Mouse (Mus musculus) thymus, adult 2 months (tissue): Measurements from ENCODE around the gene Otogl. TPM values are rescaled to one million over a fixed set of nuclear protein-coding genes. Genes with fewer than 3 reads are reported as not detected.

Experiments
- DNase-seq: peaks from one replicate; pipeline ENCODE4 v3.0.0; 2021
- H3K27ac ChIP-seq: fragments of 200-500 bp; 2 replicates; pipeline ENCODE4 v1.5.1; 2012; ENCODE audit warnings: low read length, control low read depth; ENCODE audit not compliant: control insufficient read depth, insufficient read depth
- H3K27me3 ChIP-seq: fragments of 200-500 bp; 2 replicates; pipeline ENCODE4 v1.6.1; 2012; ENCODE audit warnings: mild to moderate bottlenecking, low read length, moderate library complexity, mixed read lengths; ENCODE audit not compliant: control insufficient read depth, insufficient read depth
- H3K36me3 ChIP-seq: fragments of 200-500 bp; 2 replicates; pipeline ENCODE4 v1.6.1; 2012; ENCODE audit warnings: mild to moderate bottlenecking, low read length, moderate library complexity; ENCODE audit not compliant: control insufficient read depth, insufficient read depth
- H3K4me1 ChIP-seq: fragments of 200-500 bp; replicated peaks from 2 replicates; pipeline ENCODE4 v1.6.1; 2012; ENCODE audit warnings: low read length; ENCODE audit not compliant: control insufficient read depth, insufficient read depth
- H3K4me3 ChIP-seq: fragments of 200-500 bp; 2 replicates; pipeline ENCODE4 v1.5.1; 2012; ENCODE audit warnings: mild to moderate bottlenecking, low read length, control low read depth, moderate library complexity; ENCODE audit not compliant: control insufficient read depth, insufficient read depth
- CTCF ChIP-seq: fragments of 200-500 bp; IDR thresholded peaks from 2 replicates; pipeline ENCODE4 v1.5.1; 2012; ENCODE audit warnings: mild to moderate bottlenecking, control low read depth, low read length, moderate library complexity, borderline replicate concordance; ENCODE audit not compliant: control insufficient read depth, poor library complexity, insufficient read depth; ENCODE audit errors: extremely low read depth
- POLR2A ChIP-seq: fragments of 200-500 bp; IDR thresholded peaks from 2 replicates; pipeline ENCODE4 v1.6.1; 2012; ENCODE audit warnings: mild to moderate bottlenecking, low read length, control low read depth, moderate library complexity; ENCODE audit not compliant: control insufficient read depth, poor library complexity, insufficient read depth; ENCODE audit errors: extremely low read depth
- WGBS: fragments of 180-500 bp; shearing (Covaris S2); methylation state at CpG from one replicate; pipeline ENCODE4 v1.1.7; 2018; 5-methylcytosine and 5-hydroxymethylcytosine counted together
- polyA plus RNA-seq: library from polyadenylated mRNA; depleted of rRNA; stranded (reverse); fragments of >200 nt; gene quantifications from 2 replicates; pipeline ENCODE4 v1.2.3, GENCODE M21; 2012

The Otogl gene
- polyA plus RNA-seq, 1 experiment = 0.04 TPM

- Histone ChIP-seq H3K4me1 (no peaks in the 10 kb centered on the region), H3K4me3 (no peak overlapping the region), H3K36me3 (no peaks in the 10 kb centered on the region), H3K27ac (no peak overlapping the region), H3K27me3 (no peaks in the 10 kb centered on the region)
- no peak for DNase-seq
- WGBS = 79% methylated on average over 6 of the region's 6 CpGs
- TF ChIP-seq CTCF (no peak), POLR2A (no peak)
Measured at GRCm38 (mm10) chr10:107899946-107900345, 12.0 kb downstream of the Otogl start.

GRCm38 (mm10) chr10:107896158-107896557 lies 15.8 kb downstream of the Otogl start:
- H3K27ac ChIP-seq = no peak overlapping the region
- DNase-seq = no peak
- WGBS = 91% methylated on average over 4 of the region's 4 CpGs
- TF ChIP-seq CTCF = no peak
- no peak overlapping the region for H3K4me3 ChIP-seq
- H3K36me3 ChIP-seq = no peaks in the 10 kb centered on the region
- H3K27me3 ChIP-seq = no peaks in the 10 kb centered on the region
- H3K4me1 ChIP-seq = no peaks in the 10 kb centered on the region

DNA sequence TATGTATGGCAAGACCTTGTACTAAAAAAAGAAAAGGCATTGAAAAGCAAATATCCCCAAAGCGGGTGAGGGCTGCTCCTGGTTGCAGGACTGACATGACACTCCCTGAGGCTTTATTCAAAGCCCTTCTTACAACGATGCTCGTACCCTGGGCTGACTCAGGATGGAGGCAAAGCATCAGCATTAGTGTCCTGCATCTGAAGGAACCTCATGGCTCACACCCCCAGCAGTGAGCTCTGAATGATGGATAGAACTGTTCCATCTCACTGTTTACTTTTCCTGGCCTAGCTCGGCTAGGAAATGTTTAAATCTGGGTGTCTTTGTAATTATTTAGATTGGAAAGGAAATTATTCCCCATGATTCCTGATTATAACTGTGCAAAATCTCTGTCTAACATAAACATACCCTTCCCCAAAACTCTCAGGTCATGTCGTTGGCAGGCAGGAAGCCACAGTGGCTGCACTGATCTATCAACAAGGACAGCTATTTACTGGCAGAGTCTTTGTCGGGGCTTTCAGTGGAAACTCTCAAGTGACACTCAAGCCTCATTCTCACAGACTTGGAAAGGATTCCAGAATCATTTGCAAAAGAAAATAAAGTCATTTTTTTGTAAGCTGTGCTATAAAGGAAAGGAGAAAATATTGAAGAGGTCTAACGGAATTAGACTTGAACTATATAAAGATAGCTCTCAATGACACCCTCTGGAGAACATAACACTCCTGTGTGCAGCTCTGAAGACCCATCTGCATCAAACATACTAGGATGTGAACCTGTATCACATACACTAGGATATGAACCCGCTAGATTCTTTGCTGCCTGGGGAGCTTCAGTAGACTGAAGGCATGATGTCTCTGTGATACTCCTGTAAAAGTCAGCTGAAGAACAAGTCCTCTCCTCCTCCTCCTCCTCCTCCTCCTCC lies 17.0 kb downstream of the Otogl start:
- no peaks in the 10 kb centered on the region for H3K36me3 ChIP-seq
- no peak overlapping the region for H3K27ac ChIP-seq
- WGBS = 71% methylated on average over 8 of the region's 8 CpGs
- TF ChIP-seq POLR2A = no peak
- no peaks in the 10 kb centered on the region for H3K4me1 ChIP-seq
- no peak for DNase-seq
- H3K27me3 ChIP-seq = no peaks in the 10 kb centered on the region
- H3K4me3 ChIP-seq = no peak overlapping the region

DNA sequence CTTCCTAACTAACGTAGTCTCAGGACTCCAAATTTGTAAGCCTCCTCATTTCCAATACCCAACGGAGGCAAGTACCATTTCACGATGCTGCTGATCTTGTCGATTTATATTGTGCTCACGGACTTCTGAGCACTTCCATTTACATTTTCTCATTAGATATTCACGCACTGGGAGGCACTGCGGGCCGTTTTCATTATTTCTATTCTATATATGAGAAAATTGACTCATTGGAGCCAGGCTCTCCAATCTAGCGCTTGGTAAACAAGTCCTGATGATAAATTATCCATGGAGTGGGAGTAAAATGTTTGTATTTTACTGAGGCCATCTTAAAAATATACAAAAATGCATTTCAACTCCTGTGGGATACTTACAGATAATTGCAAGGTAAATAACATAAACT lies 21.5 kb downstream of the Otogl start:
- TF ChIP-seq CTCF (no peak), POLR2A (no peak)
- no peak for DNase-seq
- no peaks in the 10 kb centered on the region for H3K27me3 ChIP-seq
- no peak overlapping the region for H3K4me3 ChIP-seq
- H3K36me3 ChIP-seq = no peaks in the 10 kb centered on the region
- no peak overlapping the region for H3K27ac ChIP-seq
- H3K4me1 ChIP-seq = no peaks in the 10 kb centered on the region
- WGBS = 98% methylated on average over 9 of the region's 9 CpGs

DNA sequence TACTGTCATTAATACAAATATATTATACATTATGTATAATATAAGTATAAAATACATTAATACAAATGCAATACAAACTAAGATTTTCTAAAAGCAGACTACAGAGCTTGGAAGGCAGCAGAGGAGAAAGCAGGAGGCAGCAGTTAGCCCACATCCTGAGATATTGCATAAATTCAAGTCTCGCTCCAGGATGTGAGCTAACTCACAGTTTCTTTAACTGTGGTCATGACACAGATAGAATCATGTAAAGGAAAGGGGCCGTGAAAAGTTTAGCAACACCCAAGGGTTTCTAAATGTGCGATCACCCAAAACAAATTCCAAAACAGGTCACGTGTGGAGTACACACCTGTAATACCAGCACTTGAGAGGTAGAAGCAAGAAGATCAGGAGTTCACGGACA lies 39.4 kb downstream of the Otogl start:
- H3K27ac ChIP-seq = peak overlapping the region; percentile 67; the same call in 1 of the 2 replicates
- no peak overlapping the region for H3K4me3 ChIP-seq
- no peaks in the 10 kb centered on the region for H3K27me3 ChIP-seq
- H3K36me3 ChIP-seq = no peaks in the 10 kb centered on the region
- TF ChIP-seq CTCF (no peak), POLR2A (no peak)
- 4% methylated on average over 5 of the region's 5 CpGs for WGBS
- peaks cover 9% of the 10 kb centered on the region for H3K4me1 ChIP-seq
- DNase-seq = peak; percentile 31

GRCm38 (mm10) chr10:107872109-107872508 lies 39.8 kb downstream of the Otogl start:
- DNase-seq = no peak
- TF ChIP-seq POLR2A = no peak
- TF ChIP-seq CTCF = no peak
- H3K4me3 ChIP-seq = no peak overlapping the region

DNA sequence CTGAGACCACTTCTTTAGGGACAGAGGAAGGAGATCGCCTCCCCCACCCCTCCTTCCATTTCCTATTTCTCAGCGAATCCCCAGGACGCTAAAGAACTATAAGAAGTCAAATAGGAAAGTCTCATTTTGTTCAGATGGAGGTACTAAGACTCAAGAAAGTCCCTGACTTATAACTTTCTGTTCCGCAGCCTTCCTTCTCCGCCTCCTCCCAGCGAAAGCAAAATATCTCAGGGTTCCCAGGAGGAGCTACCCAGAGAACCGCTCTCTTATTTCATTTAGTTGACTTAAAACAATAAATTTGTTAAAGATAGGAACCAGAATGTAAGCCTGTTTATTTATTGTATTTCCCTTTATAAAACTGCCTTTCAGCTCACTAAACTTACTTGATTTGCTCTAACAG lies 41.4 kb downstream of the Otogl start:
- H3K4me1 ChIP-seq = peaks cover 9% of the 10 kb centered on the region
- no peaks in the 10 kb centered on the region for H3K27me3 ChIP-seq
- H3K36me3 ChIP-seq = no peaks in the 10 kb centered on the region
- 91% methylated on average over 7 of the region's 7 CpGs for WGBS
- DNase-seq = no peak
- TF ChIP-seq CTCF = no peak
- no peak overlapping the region for H3K4me3 ChIP-seq
- H3K27ac ChIP-seq = no peak overlapping the region

More at GRCm38 (mm10) chr10:107872109-107872508, 39.8 kb downstream of the Otogl start:
- Histone ChIP-seq H3K36me3 (no peaks in the 10 kb centered on the region), H3K27me3 (no peaks in the 10 kb centered on the region), H3K27ac (peak overlapping the region; percentile 60; the same call in 1 of the 2 replicates), H3K4me1 (peaks cover 9% of the 10 kb centered on the region)
- WGBS = 66% methylated on average over 4 of the region's 4 CpGs

DNA sequence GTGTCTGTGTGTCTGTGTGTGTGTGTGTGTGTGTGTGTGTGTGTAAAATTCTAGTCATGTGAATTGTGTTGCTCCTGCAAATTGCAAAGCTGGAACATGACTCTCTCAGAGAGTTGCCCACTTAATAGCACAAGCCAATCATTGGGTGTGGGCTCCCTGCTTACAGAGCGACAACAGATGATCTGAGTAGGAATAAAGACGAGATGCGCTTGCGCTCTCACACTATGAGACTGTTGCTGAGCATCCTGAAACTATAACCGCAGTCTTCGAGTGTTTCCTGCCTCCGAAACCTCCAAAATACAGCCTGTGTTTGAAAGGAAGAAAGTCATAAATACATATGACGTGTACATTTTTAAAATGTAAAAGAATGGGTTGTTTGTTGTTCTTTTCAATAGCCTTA lies 43.0 kb downstream of the Otogl start:
- 47% methylated on average over 8 of the region's 8 CpGs for WGBS
- TF ChIP-seq POLR2A (no peak), CTCF (no peak)
- no peaks in the 10 kb centered on the region for H3K27me3 ChIP-seq
- H3K36me3 ChIP-seq = no peaks in the 10 kb centered on the region
- peak; percentile 61 for DNase-seq
- no peak overlapping the region for H3K4me3 ChIP-seq
- peak overlapping the region; percentile 96 for H3K27ac ChIP-seq
- H3K4me1 ChIP-seq = peaks cover 9% of the 10 kb centered on the region
